Mouse (Mus musculus) kidney, embryonic 14.5 days (tissue): ENCODE results near the gene E2f8. TPM values are rescaled to one million over a fixed set of nuclear protein-coding genes. Genes with fewer than 3 reads are reported as not detected.

Source experiments
- ATAC-seq: fragments of 200-750 bp; cut with Nextera tagmentation; 2 replicates; pipeline ENCODE4 v1.8.0; 2017; ENCODE audit warnings: moderate number of reproducible peaks, mild to moderate bottlenecking, moderate TSS enrichment, moderate library complexity; ENCODE audit not compliant: low FRiP score, low TSS enrichment
- H3K27ac ChIP-seq: fragments of 300-500 bp; sonication (generic); 2 replicates; pipeline ENCODE4 v1.5.1; 2014; ENCODE audit warnings: low read depth, mild to moderate bottlenecking, low read length, moderate library complexity, mixed read lengths
- H3K27me3 ChIP-seq: fragments of 300-500 bp; sonication (generic); 2 replicates; pipeline ENCODE4 v1.6.1; 2014; ENCODE audit warnings: mild to moderate bottlenecking, low read length; ENCODE audit not compliant: control insufficient read depth, insufficient read depth
- H3K36me3 ChIP-seq: fragments of 300-500 bp; sonication (generic); 2 replicates; pipeline ENCODE4 v1.6.1; 2014; ENCODE audit warnings: low read length, mixed read lengths; ENCODE audit not compliant: control insufficient read depth, insufficient read depth
- H3K4me1 ChIP-seq: fragments of 300-500 bp; sonication (generic); 2 replicates; pipeline ENCODE4 v1.6.1; 2014; ENCODE audit warnings: low read length, mixed read lengths; ENCODE audit not compliant: control insufficient read depth, insufficient read depth
- H3K4me2 ChIP-seq: fragments of 300-500 bp; sonication (generic); replicated peaks from 2 replicates; pipeline ENCODE4 v1.6.1; 2014; ENCODE audit warnings: low read depth, mild to moderate bottlenecking, low read length
- H3K4me3 ChIP-seq: fragments of 300-500 bp; sonication (generic); 2 replicates; pipeline ENCODE4 v1.5.1; 2014; ENCODE audit warnings: mild to moderate bottlenecking, low read length
- H3K9ac ChIP-seq: fragments of 300-500 bp; sonication (generic); 2 replicates; pipeline ENCODE4 v1.6.1; 2014; ENCODE audit warnings: low read depth, mild to moderate bottlenecking, low read length, moderate library complexity
- H3K9me3 ChIP-seq: fragments of 300-500 bp; sonication (generic); 2 replicates; pipeline ENCODE4 v1.6.1; 2016; ENCODE audit warnings: low read length; ENCODE audit not compliant: control insufficient read depth
- WGBS: fragments of 180-500 bp; shearing (Covaris S2); extraction: QIAGEN DNeasy Blood & Tissue Kit; methylation state at CpG from one replicate; pipeline ENCODE4 v1.1.7; 2014; 5-methylcytosine and 5-hydroxymethylcytosine counted together
- polyA plus RNA-seq: library from polyadenylated mRNA; unstranded; fragments of >200 nt; fragmentation: Nextera tagmentation; extraction: Ambion mirVana; gene quantifications from 2 replicates; pipeline ENCODE4 v1.2.1, GENCODE M21; 2014

Gene E2f8
- polyA plus RNA-seq, 1 experiment from 2014 or later: 25.4 TPM

DNA sequence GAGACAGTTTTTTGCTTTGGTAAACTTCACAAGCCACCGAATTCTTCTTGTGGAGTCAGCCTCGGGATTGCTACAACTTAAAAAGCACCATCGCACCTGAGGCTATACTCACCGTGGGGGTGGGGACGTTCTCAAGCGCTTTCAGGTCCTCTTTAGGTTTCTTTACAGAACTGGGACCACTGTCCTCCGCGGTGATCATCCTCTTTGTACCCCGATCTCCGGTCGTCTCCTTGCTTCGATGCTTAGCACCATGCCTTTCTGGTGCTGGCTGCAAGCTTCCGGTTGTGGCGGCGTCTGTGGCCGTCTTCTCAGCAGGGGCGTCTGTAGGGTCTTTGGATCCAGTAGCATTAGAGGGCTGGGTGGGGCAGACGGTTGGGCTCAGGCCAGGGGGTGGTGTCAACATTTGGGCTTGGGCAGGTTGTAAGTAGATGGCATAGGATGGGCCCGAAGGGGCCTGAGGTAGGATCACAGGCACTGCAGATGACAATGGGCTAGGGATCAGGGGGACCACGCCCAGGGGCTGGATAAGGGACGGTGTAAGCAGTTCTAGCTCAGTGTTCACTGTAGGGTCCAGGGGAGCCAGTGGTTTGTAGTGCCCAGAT, 10.7 kb downstream of the E2f8 start:
- WGBS: 94% methylated on average over 21 of the region's 21 CpGs
- Histone ChIP-seq H3K9ac (no peak overlapping the region), H3K4me2 (no peak overlapping the region), H3K27me3 (no peaks in the 10 kb centered on the region), H3K4me1 (no peaks in the 10 kb centered on the region), H3K36me3 (peaks cover 99% of the 10 kb centered on the region), H3K9me3 (no peaks in the 10 kb centered on the region), H3K27ac (no peak overlapping the region), H3K4me3 (no peak overlapping the region)
- no peak for ATAC-seq

- peaks cover 99% of the 10 kb centered on the region for H3K36me3 ChIP-seq
- H3K4me2 ChIP-seq: no peak overlapping the region
- no peak for ATAC-seq
- no peaks in the 10 kb centered on the region for H3K9me3 ChIP-seq
- 64% methylated on average over 6 of the region's 6 CpGs for WGBS
- H3K4me3 ChIP-seq: no peak overlapping the region
- no peaks in the 10 kb centered on the region for H3K4me1 ChIP-seq
- H3K27me3 ChIP-seq: no peaks in the 10 kb centered on the region
- no peak overlapping the region for H3K27ac ChIP-seq
- no peak overlapping the region for H3K9ac ChIP-seq
Observed at GRCm38 (mm10) chr7:48870144-48870543, 11.3 kb downstream of the E2f8 start.

- Histone ChIP-seq H3K9ac (no peak overlapping the region), H3K4me2 (no peak overlapping the region), H3K27ac (no peak overlapping the region), H3K4me3 (no peak overlapping the region), H3K4me1 (no peaks in the 10 kb centered on the region), H3K36me3 (peaks cover 74% of the 10 kb centered on the region), H3K27me3 (no peaks in the 10 kb centered on the region), H3K9me3 (no peaks in the 10 kb centered on the region)
- 91% methylated on average over 18 of the region's 18 CpGs for WGBS
- ATAC-seq: no peak
Observed at GRCm38 (mm10) chr7:48867576-48867975, 13.8 kb downstream of the E2f8 start.

DNA sequence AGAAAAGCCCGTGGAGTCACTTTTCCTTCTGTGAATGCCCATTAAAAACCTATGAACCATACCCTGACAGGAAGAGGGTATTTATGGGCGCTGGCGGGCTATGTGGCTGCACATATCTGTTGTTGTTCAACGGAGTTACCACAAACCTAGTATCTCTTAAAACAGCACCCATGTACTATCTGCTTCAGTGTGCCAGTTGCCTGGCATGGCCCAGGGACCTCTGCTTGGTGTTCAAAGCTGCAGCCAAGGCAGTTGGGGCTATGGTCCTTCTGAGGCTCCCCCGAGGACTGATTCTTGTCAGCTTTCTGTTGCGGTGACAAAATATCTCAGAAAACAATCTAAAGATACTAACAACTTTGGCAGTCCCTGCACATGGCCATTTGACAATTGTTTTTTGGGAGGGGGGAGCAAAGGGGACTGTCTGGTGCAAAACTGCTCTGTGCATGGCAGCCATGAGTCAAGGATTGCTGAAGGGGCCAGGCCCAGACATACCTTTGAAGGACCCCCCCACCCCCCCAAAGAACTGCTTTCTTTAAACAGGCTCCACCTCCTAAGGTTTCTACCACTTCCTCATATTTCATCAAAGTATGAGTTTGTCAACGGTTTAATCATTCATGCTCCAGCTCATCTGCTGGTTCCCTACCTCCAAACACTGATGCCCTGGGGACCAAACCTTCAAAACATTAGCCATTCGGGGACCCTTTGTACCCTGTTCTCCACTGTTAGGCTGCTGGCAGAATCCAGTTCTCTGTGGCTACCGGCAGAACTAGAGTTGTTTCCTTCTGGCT, 16.5 kb downstream of the E2f8 start:
- Histone ChIP-seq H3K27ac (no peak overlapping the region), H3K9ac (no peak overlapping the region), H3K4me2 (no peak overlapping the region), H3K4me3 (no peak overlapping the region), H3K36me3 (peaks cover 47% of the 10 kb centered on the region), H3K4me1 (no peaks in the 10 kb centered on the region), H3K27me3 (no peaks in the 10 kb centered on the region), H3K9me3 (no peaks in the 10 kb centered on the region)
- 85% methylated on average over 9 of the region's 9 CpGs for WGBS
- ATAC-seq: no peak

DNA sequence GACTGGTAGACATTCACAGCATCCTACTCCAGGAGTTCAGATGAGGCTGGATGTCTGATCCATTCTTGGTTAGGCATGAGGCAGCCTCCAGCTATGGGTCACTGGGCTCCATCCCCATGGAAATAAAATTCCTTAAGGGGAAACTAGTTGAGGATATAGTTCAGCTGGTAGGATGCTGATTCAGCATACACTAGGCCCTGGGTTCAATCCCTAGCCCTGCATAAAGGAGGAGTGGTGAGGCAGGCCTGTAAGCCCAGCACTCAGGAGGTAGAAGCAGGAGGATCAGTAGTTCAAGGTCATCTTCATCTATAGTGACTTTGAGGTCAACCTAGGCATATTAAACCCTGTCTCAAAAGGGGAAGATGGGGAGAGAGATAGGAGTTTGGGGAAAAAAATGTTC, 17.2 kb downstream of the E2f8 start:
- Histone ChIP-seq H3K27me3 (no peaks in the 10 kb centered on the region), H3K9me3 (no peaks in the 10 kb centered on the region), H3K27ac (no peak overlapping the region), H3K36me3 (peaks cover 40% of the 10 kb centered on the region), H3K4me3 (no peak overlapping the region), H3K4me2 (no peak overlapping the region), H3K9ac (no peak overlapping the region), H3K4me1 (no peaks in the 10 kb centered on the region)
- ATAC-seq: no peak

GRCm38 (mm10) chr7:48861796-48862195, 19.6 kb downstream of the E2f8 start:
- no peaks in the 10 kb centered on the region for H3K9me3 ChIP-seq
- H3K27me3 ChIP-seq: no peaks in the 10 kb centered on the region
- H3K9ac ChIP-seq: no peak overlapping the region
- H3K27ac ChIP-seq: no peak overlapping the region
- no peak overlapping the region for H3K4me2 ChIP-seq
- H3K4me3 ChIP-seq: no peak overlapping the region
- WGBS: 94% methylated on average over 4 of the region's 4 CpGs
- H3K4me1 ChIP-seq: no peaks in the 10 kb centered on the region
- no peak for ATAC-seq
- peaks cover 16% of the 10 kb centered on the region for H3K36me3 ChIP-seq

DNA sequence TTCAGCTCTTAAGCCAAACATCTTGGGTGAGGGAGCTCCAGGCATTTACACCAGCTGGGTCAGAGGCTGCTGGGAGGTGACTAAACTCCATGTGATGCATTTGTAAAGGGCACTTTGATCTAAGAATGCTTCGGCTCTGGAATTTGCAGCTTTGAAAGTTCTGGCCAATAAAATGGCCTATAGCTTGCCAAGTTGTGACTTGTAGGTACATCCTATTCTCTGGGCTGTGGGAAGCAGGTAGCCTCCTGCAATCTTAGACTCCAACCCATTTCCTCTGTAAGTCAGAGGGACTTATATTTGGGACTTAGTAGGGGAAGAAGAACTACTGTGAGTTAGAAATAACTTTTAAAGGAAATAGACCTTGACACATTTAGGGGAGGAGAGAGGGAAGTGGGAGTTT, 20.4 kb downstream of the E2f8 start:
- WGBS: 19% methylated on average over 1 of the region's 1 CpGs

DNA sequence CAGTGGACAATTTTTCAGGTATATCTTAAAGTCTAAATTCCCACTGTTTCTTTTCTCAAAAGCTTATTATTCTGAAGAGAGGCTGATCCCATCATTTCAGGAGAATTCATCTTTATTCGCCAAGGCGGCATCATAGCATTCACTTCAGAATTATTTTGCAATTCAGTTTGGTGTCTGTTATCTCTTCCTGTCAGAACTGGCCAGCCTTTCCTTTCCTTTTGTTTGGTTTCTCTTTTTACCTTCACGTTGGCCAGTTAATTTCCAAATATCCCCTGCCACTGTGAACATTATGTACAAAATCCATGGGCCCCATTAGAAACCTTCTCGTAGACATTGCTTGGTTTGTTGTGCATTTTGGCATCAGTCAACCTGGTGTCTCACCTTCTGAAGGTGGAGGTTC, 22.0 kb downstream of the E2f8 start:
- Histone ChIP-seq H3K27me3 (no peaks in the 10 kb centered on the region), H3K4me3 (no peak overlapping the region), H3K9ac (no peak overlapping the region), H3K4me2 (no peak overlapping the region), H3K4me1 (no peaks in the 10 kb centered on the region), H3K27ac (no peak overlapping the region), H3K36me3 (no peaks in the 10 kb centered on the region; the same call in 1 of the 2 replicates), H3K9me3 (no peaks in the 10 kb centered on the region)
- 92% methylated on average over 4 of the region's 4 CpGs for WGBS
- no peak for ATAC-seq

More for the DNA sequence above, 20.4 kb downstream of the E2f8 start:
- H3K4me2 ChIP-seq: no peak overlapping the region
- H3K27ac ChIP-seq: no peak overlapping the region
- H3K9ac ChIP-seq: no peak overlapping the region
- H3K27me3 ChIP-seq: no peaks in the 10 kb centered on the region
- H3K36me3 ChIP-seq: peaks cover 9% of the 10 kb centered on the region; the same call in 1 of the 2 replicates
- H3K4me1 ChIP-seq: no peaks in the 10 kb centered on the region
- H3K4me3 ChIP-seq: no peak overlapping the region
- no peak for ATAC-seq
- H3K9me3 ChIP-seq: no peaks in the 10 kb centered on the region

GRCm38 (mm10) chr7:48858257-48858656, 23.1 kb downstream of the E2f8 start:
- H3K27ac ChIP-seq: no peak overlapping the region
- WGBS: 50% methylated on average over 1 of the region's 1 CpGs
- H3K4me1 ChIP-seq: no peaks in the 10 kb centered on the region
- no peaks in the 10 kb centered on the region for H3K36me3 ChIP-seq
- no peak overlapping the region for H3K4me3 ChIP-seq
- no peak overlapping the region for H3K9ac ChIP-seq
- no peak overlapping the region for H3K4me2 ChIP-seq
- no peak for ATAC-seq
- H3K27me3 ChIP-seq: no peaks in the 10 kb centered on the region
- H3K9me3 ChIP-seq: no peaks in the 10 kb centered on the region
